Mouse (Mus musculus): ENCODE measurements at regions not wholly inside any gene's neighbourhood (a gene's known extent, or its start where the extent isn't known, plus 50 kb on each side); places are given as distances from the start of the nearest gene placed in this dataset.

DNA sequence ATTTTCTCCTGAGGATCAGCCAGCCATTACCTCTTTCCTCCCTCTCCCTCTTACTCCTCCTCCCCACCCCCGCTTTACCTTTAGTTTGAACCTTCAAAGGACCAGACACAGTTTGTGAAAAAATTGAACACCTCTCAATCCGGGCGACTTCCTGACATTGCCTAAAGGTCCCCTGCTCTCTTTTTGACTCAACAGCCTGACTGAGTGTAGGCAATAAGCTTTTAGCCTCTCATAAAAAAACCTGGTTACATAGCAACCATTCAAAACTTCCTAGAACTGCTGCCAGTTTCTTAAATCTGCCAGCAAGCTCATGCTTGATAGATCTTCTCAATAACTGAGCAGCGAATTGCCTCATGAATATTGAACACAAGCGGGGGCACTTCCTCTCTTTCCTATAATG lies 71.7 kb downstream of the Zfp945 start:
- H3K4me3 ChIP-seq (ENCODE audit: low read depth, low read length), result no peak overlapping the region
- WGBS, result 70% methylated on average over 5 of the region's 5 CpGs
- no peak for ATAC-seq
- H3K27ac ChIP-seq (ENCODE audit: low read depth, low read length), result no peak overlapping the region
- DNase-seq (ENCODE audit: low spot score), result peak; percentile 5
- H3K4me2 ChIP-seq (ENCODE audit: low read length), result no peak overlapping the region
- H3K36me3 ChIP-seq (ENCODE audit: control insufficient read depth, insufficient read depth, low read length), result no peaks in the 10 kb centered on the region
- H3K9ac ChIP-seq (ENCODE audit: low read length), result no peak overlapping the region
- no peaks in the 10 kb centered on the region for H3K4me1 ChIP-seq (ENCODE audit: control insufficient read depth, insufficient read depth, low read length)
- peaks cover 36% of the 10 kb centered on the region for H3K9me3 ChIP-seq (replicated peaks; ENCODE audit: control insufficient read depth, low read length)
- H3K27me3 ChIP-seq (replicated peaks; ENCODE audit: control insufficient read depth, insufficient read depth, low read length), result no peaks in the 10 kb centered on the region

DNA sequence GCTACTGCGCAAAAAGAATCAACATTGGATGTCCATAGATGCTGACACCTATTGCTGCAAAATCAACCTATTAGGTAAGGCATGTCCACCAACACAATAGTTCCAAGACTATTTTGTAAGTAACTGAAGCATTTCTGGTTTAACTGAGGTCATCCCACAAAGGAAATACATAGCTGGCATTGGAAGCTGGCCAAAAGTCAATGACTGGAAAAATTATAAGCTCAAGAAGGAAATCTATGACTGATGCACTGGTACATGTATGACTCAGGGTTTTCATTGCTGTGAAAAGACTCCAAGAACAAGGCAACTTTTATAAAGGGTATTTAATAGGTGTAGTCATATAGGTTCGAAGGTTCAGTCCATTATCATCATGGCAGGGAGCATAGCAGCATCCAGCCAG lies 82.5 kb downstream of the Zfp945 start:
- H3K9me3 ChIP-seq (replicated peaks; ENCODE audit: control insufficient read depth, low read length), result peaks cover 38% of the 10 kb centered on the region

DNA sequence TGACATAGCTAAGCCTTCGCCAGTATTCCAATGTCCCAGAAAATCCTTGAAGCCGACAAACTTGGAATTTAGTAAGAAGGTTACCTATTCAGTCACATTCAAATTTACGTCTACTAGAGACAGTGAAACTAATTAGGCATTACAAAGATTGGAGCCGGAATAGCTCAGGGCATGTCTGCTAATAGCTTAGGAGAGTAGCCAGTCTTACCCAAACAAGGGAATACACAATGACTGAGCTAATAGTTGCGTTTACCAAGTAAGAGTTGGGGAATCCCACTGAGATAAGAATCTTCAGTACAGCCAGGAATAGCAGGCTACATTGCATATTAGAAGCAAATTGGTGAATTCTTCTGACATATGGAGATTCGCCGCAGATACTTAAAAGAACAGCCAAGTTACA lies 121.2 kb downstream of the Zfp945 start:
- no peak overlapping the region for H3K27ac ChIP-seq (ENCODE audit: low read depth, low read length)
- H3K4me2 ChIP-seq (ENCODE audit: low read length), result no peak overlapping the region
- WGBS, result 50% methylated on average over 7 of the region's 7 CpGs
- no peak overlapping the region for H3K4me3 ChIP-seq (ENCODE audit: low read depth, low read length)
- H3K36me3 ChIP-seq (ENCODE audit: control insufficient read depth, insufficient read depth, low read length), result no peaks in the 10 kb centered on the region
- no peaks in the 10 kb centered on the region for H3K4me1 ChIP-seq (ENCODE audit: control insufficient read depth, insufficient read depth, low read length)
- no peak overlapping the region for H3K9ac ChIP-seq (ENCODE audit: low read length)
- no peak for ATAC-seq
- H3K9me3 ChIP-seq (replicated peaks; ENCODE audit: control insufficient read depth, low read length), result no peaks in the 10 kb centered on the region
- no peaks in the 10 kb centered on the region for H3K27me3 ChIP-seq (replicated peaks; ENCODE audit: control insufficient read depth, insufficient read depth, low read length)
- no peak for DNase-seq (ENCODE audit: low spot score)

More for the DNA sequence above, 82.5 kb downstream of the Zfp945 start:
- Histone ChIP-seq H3K4me2 (ENCODE audit: low read length) (no peak overlapping the region), H3K27me3 (replicated peaks; ENCODE audit: control insufficient read depth, insufficient read depth, low read length) (no peaks in the 10 kb centered on the region), H3K4me1 (ENCODE audit: control insufficient read depth, insufficient read depth, low read length) (no peaks in the 10 kb centered on the region), H3K4me3 (ENCODE audit: low read depth, low read length) (no peak overlapping the region), H3K9ac (ENCODE audit: low read length) (no peak overlapping the region), H3K36me3 (ENCODE audit: control insufficient read depth, insufficient read depth, low read length) (peaks cover 16% of the 10 kb centered on the region), H3K27ac (ENCODE audit: low read depth, low read length) (no peak overlapping the region)
- DNase-seq (ENCODE audit: low spot score), result no peak
- WGBS, result 97% methylated on average over 2 of the region's 2 CpGs
- ATAC-seq, result no peak

DNA sequence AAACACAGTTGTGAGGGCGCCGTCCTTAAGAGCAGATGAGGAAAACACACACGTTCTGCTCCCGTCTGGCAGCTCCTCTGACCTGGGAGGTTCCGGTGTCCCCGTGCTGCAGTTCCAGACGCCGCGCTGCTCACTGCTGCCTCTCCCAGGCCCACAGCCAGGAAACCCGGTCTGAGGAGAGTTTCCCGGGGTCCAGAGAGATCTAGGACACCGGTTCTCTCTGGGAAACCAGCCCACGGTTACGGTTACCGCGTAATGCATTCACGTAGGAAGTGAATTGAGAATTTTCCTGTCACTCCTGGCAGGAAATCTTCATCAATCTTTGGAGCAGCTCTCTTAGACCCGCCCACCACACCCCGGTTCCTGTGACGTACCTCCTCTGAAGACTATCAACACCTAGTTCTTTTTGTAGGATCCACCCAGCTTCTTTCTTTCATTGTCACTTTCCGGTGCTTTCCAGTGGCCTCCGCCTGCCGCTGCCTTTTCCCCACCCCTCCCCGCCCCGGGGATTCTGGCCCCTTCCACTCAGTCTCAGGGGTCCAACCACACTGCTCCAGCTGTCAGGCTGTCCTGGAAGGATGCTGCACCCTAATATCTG lies 127.3 kb downstream of the Zfp945 start:
- Histone ChIP-seq H3K27ac (ENCODE audit: low read depth, low read length) (peak overlapping the region; percentile 86), H3K9ac (ENCODE audit: low read length) (peak overlapping the region; percentile 82), H3K4me2 (ENCODE audit: low read length) (peak overlapping the region; percentile 53), H3K4me3 (ENCODE audit: low read depth, low read length) (peak overlapping the region; percentile 66), H3K27me3 (replicated peaks; ENCODE audit: control insufficient read depth, insufficient read depth, low read length) (no peaks in the 10 kb centered on the region), H3K9me3 (replicated peaks; ENCODE audit: control insufficient read depth, low read length) (peaks cover 5% of the 10 kb centered on the region; the same call in 1 of the 2 replicates), H3K36me3 (ENCODE audit: control insufficient read depth, insufficient read depth, low read length) (peaks cover 5% of the 10 kb centered on the region; the same call in 1 of the 2 replicates), H3K4me1 (ENCODE audit: control insufficient read depth, insufficient read depth, low read length) (no peaks in the 10 kb centered on the region)
- ATAC-seq (peak; percentile 96), DNase-seq (ENCODE audit: low spot score) (peak; percentile 89)
- 1% methylated on average over 25 of the region's 25 CpGs for WGBS

DNA sequence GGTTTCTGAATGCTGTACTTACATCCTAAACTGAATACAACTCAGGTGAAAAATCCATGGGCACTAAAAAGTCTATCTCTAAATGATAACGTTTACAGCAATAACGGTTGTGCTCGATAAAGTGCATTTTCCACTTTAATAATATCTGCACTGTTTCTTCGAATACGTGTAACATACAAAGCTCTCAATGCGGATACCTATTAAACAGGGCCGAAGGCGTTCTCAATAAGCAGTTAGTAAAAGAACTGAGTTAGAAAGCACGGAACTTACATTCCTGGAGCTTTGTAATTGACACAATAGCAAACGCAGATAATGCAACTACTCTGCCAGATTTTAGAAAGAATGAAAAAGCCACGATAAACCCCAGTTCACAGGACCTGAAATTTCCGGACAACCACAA lies 127.8 kb downstream of the Zfp945 start:
- Histone ChIP-seq H3K27ac (ENCODE audit: low read depth, low read length) (peak overlapping the region; percentile 86), H3K27me3 (replicated peaks; ENCODE audit: control insufficient read depth, insufficient read depth, low read length) (no peaks in the 10 kb centered on the region), H3K4me3 (ENCODE audit: low read depth, low read length) (peak overlapping the region; percentile 66), H3K9ac (ENCODE audit: low read length) (peak overlapping the region; percentile 82), H3K36me3 (ENCODE audit: control insufficient read depth, insufficient read depth, low read length) (peaks cover 5% of the 10 kb centered on the region; the same call in 1 of the 2 replicates), H3K4me1 (ENCODE audit: control insufficient read depth, insufficient read depth, low read length) (no peaks in the 10 kb centered on the region), H3K9me3 (replicated peaks; ENCODE audit: control insufficient read depth, low read length) (peaks cover 5% of the 10 kb centered on the region; the same call in 1 of the 2 replicates), H3K4me2 (ENCODE audit: low read length) (peak overlapping the region; percentile 53)
- DNase-seq (ENCODE audit: low spot score), result no peak
- WGBS, result 14% methylated on average over 12 of the region's 12 CpGs
- peak; percentile 19; the same call in 1 of the 2 replicates for ATAC-seq

DNA sequence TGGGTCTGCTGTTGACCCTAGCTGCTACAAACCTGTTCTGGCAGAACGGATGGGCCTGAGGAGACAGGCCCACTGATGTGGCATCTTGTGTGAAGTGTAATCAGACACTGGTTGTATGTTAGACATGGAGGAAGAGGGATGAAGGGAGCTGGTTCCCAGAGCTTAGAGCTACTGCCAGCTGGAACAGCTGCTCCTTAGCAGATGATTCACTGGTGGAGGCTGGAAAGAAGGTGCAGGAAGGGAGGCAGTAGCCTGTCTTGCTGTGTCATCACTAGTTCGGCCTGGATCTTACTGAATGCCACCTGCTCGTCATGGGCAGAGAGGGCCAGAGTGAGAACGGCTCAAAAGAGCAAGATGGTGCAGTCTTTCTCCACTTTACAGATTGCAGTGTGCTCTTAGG lies 130.6 kb downstream of the Zfp945 start:
- 95% methylated on average over 4 of the region's 4 CpGs for WGBS
- Histone ChIP-seq H3K9me3 (replicated peaks; ENCODE audit: control insufficient read depth, low read length) (peaks cover 16% of the 10 kb centered on the region), H3K9ac (ENCODE audit: low read length) (no peak overlapping the region), H3K4me3 (ENCODE audit: low read depth, low read length) (no peak overlapping the region), H3K36me3 (ENCODE audit: control insufficient read depth, insufficient read depth, low read length) (peaks cover 5% of the 10 kb centered on the region; the same call in 1 of the 2 replicates), H3K27me3 (replicated peaks; ENCODE audit: control insufficient read depth, insufficient read depth, low read length) (no peaks in the 10 kb centered on the region), H3K4me1 (ENCODE audit: control insufficient read depth, insufficient read depth, low read length) (no peaks in the 10 kb centered on the region), H3K4me2 (ENCODE audit: low read length) (no peak overlapping the region), H3K27ac (ENCODE audit: low read depth, low read length) (no peak overlapping the region)
- ATAC-seq (no peak), DNase-seq (ENCODE audit: low spot score) (no peak)

Data from forebrain, embryonic 14.5 days (tissue).